Mouse (Mus musculus) midbrain, embryonic 16.5 days (tissue): ENCODE measurements around the gene Kcnma1. TPM values are rescaled to one million over a fixed set of nuclear protein-coding genes. Genes with fewer than 3 reads are reported as not detected.
A peak's percentile ranks its signal among the peaks of the same experiment; 100 is the strongest.

Source experiments
- ATAC-seq: fragments of 200-750 bp; cut with Nextera tagmentation; 2 replicates; pipeline ENCODE4 v1.8.0; 2017; ENCODE audit warnings: moderate TSS enrichment
- H3K27ac ChIP-seq: fragments of 300-500 bp; sonication (generic); 2 replicates; pipeline ENCODE4 v1.5.1; 2014; ENCODE audit warnings: mild to moderate bottlenecking, low read length, mixed read lengths
- H3K27me3 ChIP-seq: fragments of 300-500 bp; sonication (generic); 2 replicates; pipeline ENCODE4 v1.6.1; 2014; ENCODE audit warnings: low read depth, low read length, mixed read lengths; ENCODE audit not compliant: control insufficient read depth, insufficient read depth
- H3K36me3 ChIP-seq: fragments of 300-500 bp; sonication (generic); 2 replicates; pipeline ENCODE4 v1.6.1; 2014; ENCODE audit warnings: mild to moderate bottlenecking, low read length, moderate library complexity, mixed read lengths; ENCODE audit not compliant: control insufficient read depth, insufficient read depth
- H3K4me1 ChIP-seq: fragments of 300-500 bp; sonication (generic); 2 replicates; pipeline ENCODE4 v1.6.1; 2014; ENCODE audit warnings: mild to moderate bottlenecking, low read length, mixed read lengths; ENCODE audit not compliant: control insufficient read depth, insufficient read depth
- H3K4me2 ChIP-seq: fragments of 300-500 bp; sonication (generic); 2 replicates; pipeline ENCODE4 v1.6.1; 2014; ENCODE audit warnings: mild to moderate bottlenecking, low read length, mixed read lengths
- H3K4me3 ChIP-seq: fragments of 300-500 bp; sonication (generic); 2 replicates; pipeline ENCODE4 v1.5.1; 2014; ENCODE audit warnings: low read depth, mild to moderate bottlenecking, low read length, moderate library complexity, mixed read lengths
- H3K9ac ChIP-seq: fragments of 300-500 bp; sonication (generic); 2 replicates; pipeline ENCODE4 v1.6.1; 2014; ENCODE audit warnings: low read depth, low read length, mixed read lengths
- H3K9me3 ChIP-seq: fragments of 300-500 bp; sonication (generic); replicated peaks from 2 replicates; pipeline ENCODE4 v1.6.1; 2014; ENCODE audit warnings: mild to moderate bottlenecking, low read length, mixed read lengths; ENCODE audit not compliant: control insufficient read depth, poor library complexity, severe bottlenecking
- WGBS: fragments of 180-500 bp; shearing (Covaris S2); extraction: QIAGEN DNeasy Blood & Tissue Kit; methylation state at CpG from one replicate; pipeline ENCODE4 v1.1.7; 2014; 5-methylcytosine and 5-hydroxymethylcytosine counted together
- polyA plus RNA-seq: library from polyadenylated mRNA; unstranded; fragments of >200 nt; fragmentation: Nextera tagmentation; extraction: Ambion mirVana; gene quantifications from 2 replicates; pipeline ENCODE4 v1.2.1, GENCODE M21; 2015

The Kcnma1 gene
- polyA plus RNA-seq, 1 experiment from 2014 or later = 18.4 TPM

GRCm38 (mm10) chr14:23385776-23386608, 628.3 kb downstream of the Kcnma1 start:
- ATAC-seq = peak; percentile 63
- H3K4me1 ChIP-seq = peaks cover 20% of the 10 kb centered on the region; the same call in 1 of the 2 replicates
- H3K9me3 ChIP-seq = no peaks in the 10 kb centered on the region
- no peak overlapping the region for H3K27ac ChIP-seq
- no peak overlapping the region for H3K4me3 ChIP-seq
- no peak overlapping the region for H3K4me2 ChIP-seq
- H3K36me3 ChIP-seq = no peaks in the 10 kb centered on the region
- 30% methylated on average over 11 of the region's 11 CpGs for WGBS
- H3K9ac ChIP-seq = no peak overlapping the region
- peaks cover 5% of the 10 kb centered on the region; the same call in 1 of the 2 replicates for H3K27me3 ChIP-seq

GRCm38 (mm10) chr14:23378351-23379087, 635.8 kb downstream of the Kcnma1 start:
- no peak overlapping the region for H3K27ac ChIP-seq
- H3K27me3 ChIP-seq = peaks cover 8% of the 10 kb centered on the region; the same call in 1 of the 2 replicates
- H3K4me3 ChIP-seq = no peak overlapping the region
- H3K36me3 ChIP-seq = no peaks in the 10 kb centered on the region
- no peak overlapping the region for H3K4me2 ChIP-seq
- H3K9ac ChIP-seq = no peak overlapping the region
- peaks cover 7% of the 10 kb centered on the region for H3K4me1 ChIP-seq
- ATAC-seq = peak; percentile 42; the same call in 1 of the 2 replicates
- H3K9me3 ChIP-seq = no peaks in the 10 kb centered on the region
- WGBS = 11% methylated on average over 6 of the region's 6 CpGs

GRCm38 (mm10) chr14:23372021-23372420, 642.3 kb downstream of the Kcnma1 start:
- Histone ChIP-seq H3K4me3 (no peak overlapping the region), H3K9ac (no peak overlapping the region), H3K27me3 (peaks cover 2% of the 10 kb centered on the region; the same call in 1 of the 2 replicates), H3K36me3 (no peaks in the 10 kb centered on the region), H3K9me3 (no peaks in the 10 kb centered on the region), H3K4me2 (no peak overlapping the region), H3K27ac (peak overlapping the region; percentile 22; the same call in 1 of the 2 replicates), H3K4me1 (no peaks in the 10 kb centered on the region)
- ATAC-seq = no peak
- 35% methylated on average over 3 of the region's 3 CpGs for WGBS

GRCm38 (mm10) chr14:23360491-23360995, 653.7 kb downstream of the Kcnma1 start:
- ATAC-seq = no peak
- Histone ChIP-seq H3K9ac (no peak overlapping the region), H3K27ac (no peak overlapping the region), H3K4me1 (peaks cover 2% of the 10 kb centered on the region; the same call in 1 of the 2 replicates), H3K4me3 (no peak overlapping the region), H3K27me3 (no peaks in the 10 kb centered on the region), H3K36me3 (no peaks in the 10 kb centered on the region), H3K9me3 (no peaks in the 10 kb centered on the region), H3K4me2 (no peak overlapping the region)
- 31% methylated on average over 11 of the region's 11 CpGs for WGBS

GRCm38 (mm10) chr14:23358776-23359175, 655.5 kb downstream of the Kcnma1 start:
- no peaks in the 10 kb centered on the region for H3K27me3 ChIP-seq
- H3K9ac ChIP-seq = no peak overlapping the region
- peaks cover 2% of the 10 kb centered on the region; the same call in 1 of the 2 replicates for H3K4me1 ChIP-seq
- no peak overlapping the region for H3K4me3 ChIP-seq
- no peak overlapping the region for H3K27ac ChIP-seq
- no peak overlapping the region for H3K4me2 ChIP-seq
- WGBS = 97% methylated on average over 6 of the region's 6 CpGs
- no peaks in the 10 kb centered on the region for H3K9me3 ChIP-seq
- no peaks in the 10 kb centered on the region for H3K36me3 ChIP-seq
- no peak for ATAC-seq

- H3K36me3 ChIP-seq = no peaks in the 10 kb centered on the region
- ATAC-seq = no peak
- H3K9ac ChIP-seq = no peak overlapping the region
- 91% methylated on average over 8 of the region's 8 CpGs for WGBS
- peaks cover 2% of the 10 kb centered on the region; the same call in 1 of the 2 replicates for H3K4me1 ChIP-seq
- H3K27me3 ChIP-seq = no peaks in the 10 kb centered on the region
- H3K4me3 ChIP-seq = no peak overlapping the region
- no peak overlapping the region for H3K4me2 ChIP-seq
- no peak overlapping the region for H3K27ac ChIP-seq
- H3K9me3 ChIP-seq = no peaks in the 10 kb centered on the region
Observed at GRCm38 (mm10) chr14:23357529-23358278, 656.6 kb downstream of the Kcnma1 start.

- Histone ChIP-seq H3K4me2 (no peak overlapping the region), H3K9ac (no peak overlapping the region), H3K27me3 (no peaks in the 10 kb centered on the region), H3K9me3 (no peaks in the 10 kb centered on the region), H3K4me3 (no peak overlapping the region), H3K36me3 (no peaks in the 10 kb centered on the region), H3K4me1 (no peaks in the 10 kb centered on the region), H3K27ac (no peak overlapping the region)
- WGBS = 79% methylated on average over 3 of the region's 3 CpGs
- no peak for ATAC-seq
Observed at GRCm38 (mm10) chr14:23326786-23327185, 687.5 kb downstream of the Kcnma1 start.

GRCm38 (mm10) chr14:23305288-23305687, 709.0 kb downstream of the Kcnma1 start:
- Histone ChIP-seq H3K9me3 (no peaks in the 10 kb centered on the region), H3K4me3 (no peak overlapping the region), H3K27me3 (no peaks in the 10 kb centered on the region), H3K4me1 (peaks cover 2% of the 10 kb centered on the region; the same call in 1 of the 2 replicates), H3K4me2 (no peak overlapping the region), H3K9ac (no peak overlapping the region), H3K27ac (no peak overlapping the region), H3K36me3 (no peaks in the 10 kb centered on the region)
- ATAC-seq = no peak
- WGBS = 87% methylated on average over 5 of the region's 5 CpGs
